Mouse (Mus musculus) brown adipose tissue, adult 24 weeks (tissue): Measurements from ENCODE around the gene Vill. TPM values are rescaled to one million over a fixed set of nuclear protein-coding genes. Genes with fewer than 3 reads are reported as not detected.

Source experiments
- H3K27ac ChIP-seq: fragments of 200-500 bp; replicated peaks from 2 replicates; pipeline ENCODE4 v1.5.1; 2012; ENCODE audit warnings: low read depth, mild to moderate bottlenecking, low read length
- H3K4me1 ChIP-seq: fragments of 200-500 bp; 2 replicates; pipeline ENCODE4 v1.6.1; 2012; ENCODE audit warnings: low read length, mixed read lengths; ENCODE audit not compliant: control insufficient read depth, insufficient read depth, insufficient read length
- H3K4me3 ChIP-seq: fragments of 200-500 bp; 2 replicates; pipeline ENCODE4 v1.5.1; 2012; ENCODE audit warnings: low read depth, mild to moderate bottlenecking, low read length, moderate library complexity; ENCODE audit not compliant: insufficient read depth
- polyA plus RNA-seq: library from polyadenylated mRNA; stranded (reverse); fragments of >200 nt; gene quantifications from 2 replicates; pipeline ENCODE4 v1.2.4, GENCODE M21; 2012; ENCODE audit not compliant: missing spikeins, insufficient read depth, insufficient read length

Vill gene
- polyA plus RNA-seq, 1 experiment: 1.8 TPM

DNA sequence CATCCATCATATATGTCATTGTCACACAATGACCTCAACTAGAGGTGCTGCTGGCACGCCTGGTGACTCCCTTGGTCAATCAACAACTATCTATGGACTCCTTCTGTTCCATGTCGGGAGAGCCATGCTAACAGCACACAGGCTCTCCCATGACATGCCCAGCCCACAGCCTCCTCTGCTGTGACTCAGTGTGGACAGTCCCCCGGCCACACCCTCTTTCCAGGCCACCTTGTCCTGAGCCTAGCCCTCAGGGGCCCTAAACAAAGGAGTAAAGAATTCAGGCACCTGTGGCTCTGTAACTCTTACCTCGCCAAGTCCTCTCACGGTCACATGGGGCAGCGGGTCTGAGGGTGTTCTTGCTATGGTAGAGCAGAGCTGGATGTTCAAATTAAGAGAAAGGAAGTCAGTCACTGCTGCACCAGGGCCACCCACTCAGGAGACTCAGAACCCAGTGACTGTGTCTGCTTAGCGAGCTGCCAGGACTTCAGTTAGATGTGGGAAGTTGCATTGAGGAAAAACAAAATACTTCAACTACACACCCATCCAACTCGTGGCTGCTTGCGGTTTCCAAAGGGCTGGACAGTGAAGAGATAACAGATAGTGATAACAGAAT, 1.5 kb downstream of the Vill start:
- Histone ChIP-seq H3K4me1 (peaks cover 11% of the 10 kb centered on the region), H3K27ac (no peak overlapping the region), H3K4me3 (no peak overlapping the region)

DNA sequence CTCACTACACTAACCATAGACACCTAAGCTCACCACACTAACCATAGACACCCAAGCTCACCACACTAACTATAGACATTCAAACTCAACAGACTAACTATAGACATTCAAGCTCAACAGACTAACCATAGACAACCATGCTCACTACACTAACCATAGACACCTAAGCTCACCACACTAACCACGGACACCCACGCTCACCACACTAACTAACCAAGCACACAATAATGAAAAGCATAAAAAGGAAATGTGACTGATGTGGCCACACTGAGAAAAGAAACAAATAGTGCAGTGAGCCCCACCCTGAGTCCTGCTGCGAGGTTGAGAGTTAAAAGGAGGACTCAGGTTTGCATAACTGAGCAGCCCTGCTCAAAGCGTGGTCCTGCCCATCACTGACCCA, 2.8 kb downstream of the Vill start:
- H3K27ac ChIP-seq: no peak overlapping the region
- peaks cover 11% of the 10 kb centered on the region for H3K4me1 ChIP-seq
- H3K4me3 ChIP-seq: no peak overlapping the region

GRCm38 (mm10) chr9:119058245-119058644, 5.7 kb downstream of the Vill start:
- H3K4me3 ChIP-seq: no peak overlapping the region
- no peak overlapping the region for H3K27ac ChIP-seq

DNA sequence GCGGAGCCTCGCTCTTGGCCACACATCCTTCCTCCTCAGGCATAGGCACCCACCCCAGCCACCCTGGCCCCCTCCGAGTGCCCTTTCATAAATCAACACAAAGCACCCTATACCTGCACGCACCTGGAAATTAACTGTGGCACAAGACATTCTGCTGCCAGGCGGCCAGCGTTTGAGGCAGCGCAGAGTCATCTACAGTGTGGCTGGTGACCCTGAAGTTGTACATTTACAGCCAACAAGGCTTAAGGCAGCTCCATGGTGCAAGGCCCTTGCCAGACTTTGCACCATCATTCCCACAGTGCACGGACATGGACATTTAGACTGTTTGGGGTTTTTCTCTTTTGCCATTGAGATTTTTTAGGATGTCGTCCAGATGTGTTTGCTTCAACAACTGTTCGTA, 8.1 kb downstream of the Vill start:
- no peak overlapping the region for H3K4me3 ChIP-seq
- H3K27ac ChIP-seq: no peak overlapping the region
- no peaks in the 10 kb centered on the region for H3K4me1 ChIP-seq

More at GRCm38 (mm10) chr9:119058245-119058644, 5.7 kb downstream of the Vill start:
- no peaks in the 10 kb centered on the region for H3K4me1 ChIP-seq

- H3K27ac ChIP-seq: no peak overlapping the region
- no peak overlapping the region for H3K4me3 ChIP-seq
- H3K4me1 ChIP-seq: no peaks in the 10 kb centered on the region
Measured at GRCm38 (mm10) chr9:119063036-119063644, 10.6 kb downstream of the Vill start.

- Histone ChIP-seq H3K4me3 (no peak overlapping the region), H3K27ac (no peak overlapping the region), H3K4me1 (no peaks in the 10 kb centered on the region)
Measured at GRCm38 (mm10) chr9:119064296-119064695, 11.7 kb downstream of the Vill start.

DNA sequence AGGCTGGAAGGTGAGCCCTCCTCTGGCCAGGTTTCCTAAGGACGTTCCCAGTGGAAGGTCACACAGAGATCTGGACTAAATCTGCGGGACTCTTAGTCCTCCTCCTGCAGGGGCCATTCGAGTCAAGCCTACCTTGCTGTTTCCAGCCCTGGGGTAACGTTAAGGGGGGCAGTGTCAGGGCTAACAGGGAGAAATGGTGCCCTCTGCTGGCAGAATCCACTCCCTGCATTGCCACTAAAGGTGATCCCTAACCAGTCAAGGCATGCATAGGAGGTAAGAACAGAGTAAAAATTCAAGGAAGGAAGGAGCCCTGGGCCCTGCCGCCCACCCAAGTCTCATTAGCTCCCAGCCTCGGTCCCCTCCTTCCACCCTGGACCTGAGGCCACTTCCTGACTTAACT, 15.0 kb downstream of the Vill start:
- Histone ChIP-seq H3K27ac (no peak overlapping the region), H3K4me1 (no peaks in the 10 kb centered on the region), H3K4me3 (no peak overlapping the region)

- Histone ChIP-seq H3K4me3 (no peak overlapping the region), H3K27ac (no peak overlapping the region), H3K4me1 (no peaks in the 10 kb centered on the region)
Measured at GRCm38 (mm10) chr9:119068266-119068665, 15.7 kb downstream of the Vill start.

DNA sequence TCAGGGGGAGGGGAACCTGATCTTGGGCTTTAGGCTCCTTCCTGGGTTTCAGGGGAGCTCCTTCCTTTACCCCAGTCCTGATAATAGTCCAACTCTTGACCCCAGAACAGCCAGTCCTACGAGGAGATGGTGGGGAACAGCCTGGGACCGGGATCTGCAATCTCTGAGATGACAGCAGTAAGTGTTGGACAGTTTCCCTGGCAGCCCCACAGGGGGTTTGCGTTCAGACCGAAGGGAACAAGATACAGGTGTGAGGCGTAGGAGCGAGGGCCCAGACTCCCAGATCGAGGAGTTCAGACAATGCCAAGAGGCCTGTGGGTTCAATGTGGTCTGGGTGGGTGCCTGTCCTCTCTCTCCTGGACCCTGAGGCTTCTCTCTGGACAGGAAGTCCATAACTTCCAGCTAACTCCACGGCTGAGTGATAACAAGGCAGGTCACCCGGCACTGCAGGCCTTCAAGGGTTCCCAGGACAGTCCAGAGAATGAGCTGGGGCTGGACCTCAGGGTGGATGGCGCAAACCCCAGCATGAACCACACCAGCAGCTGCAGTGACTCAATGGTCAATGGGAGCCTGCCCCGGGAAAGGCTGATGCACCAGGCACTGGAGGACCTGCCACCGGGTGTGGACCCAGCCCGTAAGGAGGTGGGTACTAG, 17.7 kb downstream of the Vill start:
- Histone ChIP-seq H3K4me1 (no peaks in the 10 kb centered on the region), H3K4me3 (no peak overlapping the region)

DNA sequence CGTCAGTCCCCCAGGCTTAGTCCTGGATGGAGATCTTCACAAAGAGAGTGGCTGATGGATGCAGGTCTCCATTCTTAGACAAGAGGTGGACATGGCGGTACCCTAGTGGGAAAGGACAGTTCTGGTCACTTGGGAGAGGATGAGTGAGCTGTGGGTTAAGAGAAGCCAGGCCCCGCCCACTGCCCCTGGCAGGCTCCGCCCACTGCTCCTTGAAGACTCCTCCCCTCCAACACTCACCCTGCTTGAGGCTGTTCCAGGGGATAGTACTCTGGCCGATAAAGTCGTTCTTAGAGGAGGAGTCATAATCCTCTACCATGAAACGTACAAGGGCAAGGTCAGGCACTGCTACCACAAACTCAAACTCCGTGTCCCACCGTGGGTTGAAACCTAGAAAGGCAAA, 19.2 kb downstream of the Vill start:
- Histone ChIP-seq H3K4me3 (no peak overlapping the region), H3K4me1 (no peaks in the 10 kb centered on the region), H3K27ac (no peak overlapping the region)

More for the DNA sequence above, 17.7 kb downstream of the Vill start:
- no peak overlapping the region for H3K27ac ChIP-seq

- H3K4me1 ChIP-seq: no peaks in the 10 kb centered on the region
- H3K27ac ChIP-seq: no peak overlapping the region
- no peak overlapping the region for H3K4me3 ChIP-seq
Measured at GRCm38 (mm10) chr9:119073184-119073895, 20.8 kb downstream of the Vill start.

GRCm38 (mm10) chr9:119075685-119076084, 23.1 kb downstream of the Vill start:
- Histone ChIP-seq H3K4me3 (no peak overlapping the region), H3K4me1 (no peaks in the 10 kb centered on the region), H3K27ac (no peak overlapping the region)

DNA sequence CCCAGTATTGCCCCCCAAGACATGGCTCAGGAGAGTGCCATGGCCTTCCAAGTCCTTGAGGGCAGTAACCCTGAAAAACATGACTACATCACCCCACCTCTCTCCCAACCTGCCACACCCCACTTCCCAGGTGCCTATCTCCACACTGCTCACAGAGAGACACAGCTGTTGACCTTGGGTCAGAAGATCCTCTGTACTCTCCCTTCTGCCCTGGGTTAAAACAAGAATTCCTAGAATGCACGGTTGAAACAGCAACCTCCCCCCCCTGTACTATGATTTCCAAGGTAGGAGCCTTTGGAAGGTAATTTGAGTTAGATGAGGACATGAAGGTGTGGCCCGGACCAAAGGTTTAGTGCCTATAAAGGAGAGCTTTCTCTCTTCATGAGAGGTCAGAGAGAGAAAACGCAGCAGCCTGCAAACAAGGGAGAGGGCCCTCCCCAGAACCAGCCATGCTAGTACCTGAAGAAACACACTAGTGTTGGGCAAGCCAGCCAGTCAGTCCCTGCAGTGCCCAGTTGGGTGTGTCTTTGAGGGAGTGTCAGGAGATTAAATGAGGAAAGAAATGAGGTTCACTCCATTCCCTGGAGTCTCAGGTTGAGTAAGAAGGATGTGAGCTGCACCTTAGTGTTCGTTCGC, 27.6 kb downstream of the Vill start:
- H3K4me3 ChIP-seq: no peak overlapping the region
- peaks cover 6% of the 10 kb centered on the region for H3K4me1 ChIP-seq
- no peak overlapping the region for H3K27ac ChIP-seq

DNA sequence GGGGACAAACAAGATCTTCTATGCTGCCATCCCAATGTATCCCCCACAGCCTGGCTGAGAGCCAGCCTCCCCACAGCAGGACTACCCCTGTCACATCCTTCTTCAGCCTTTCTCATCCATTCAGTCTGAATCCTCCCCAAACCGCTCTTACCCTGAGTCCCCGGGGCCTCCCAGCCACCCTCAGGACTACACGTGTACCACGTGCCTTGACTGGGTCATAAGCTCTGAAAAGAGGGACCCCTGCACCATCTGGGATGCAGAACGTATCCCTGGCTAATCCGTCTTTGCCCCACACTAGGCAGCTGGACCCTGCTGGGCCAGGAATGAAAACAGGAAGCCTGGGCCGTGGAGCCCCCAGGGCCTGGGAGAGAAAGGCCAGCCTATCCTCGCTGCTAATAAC, 29.5 kb downstream of the Vill start:
- Histone ChIP-seq H3K4me3 (no peak overlapping the region), H3K4me1 (peaks cover 12% of the 10 kb centered on the region), H3K27ac (no peak overlapping the region)
